Mouse (Mus musculus): ENCODE results near the gene Timm13.

DNA sequence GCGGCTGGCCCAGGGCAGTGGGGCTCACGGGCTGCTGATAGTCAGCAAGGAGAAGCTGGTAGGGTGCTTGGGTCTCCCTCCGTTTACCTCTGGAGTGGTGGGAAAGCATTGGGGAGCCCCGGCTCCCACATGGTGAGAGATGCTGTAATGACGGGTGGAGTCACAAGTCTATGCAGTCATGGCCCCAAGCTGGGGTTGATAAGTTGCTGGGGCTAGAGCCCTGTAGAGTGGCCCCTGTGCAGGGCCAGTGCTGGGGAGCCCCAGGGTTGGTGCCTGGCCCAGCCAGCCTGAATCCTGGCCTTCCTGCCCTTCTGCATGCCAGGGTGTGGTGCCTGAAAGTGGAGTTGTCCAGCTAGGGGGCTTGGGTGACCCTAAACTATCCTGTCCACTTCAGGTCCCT, 38.5 kb downstream of the Timm13 start:
- TF ChIP-seq CTCF (IDR thresholded peaks at IDR 0.05; ENCODE audit: low read depth) = no peak
- TF ChIP-seq EP300 (IDR thresholded peaks at IDR 0.05; ENCODE audit: low read depth) = no peak

Data from liver, embryonic 14.5 days (tissue).